14 mouse cellular contexts compared by ENCODE assay signal in the genomic region with DNA sequence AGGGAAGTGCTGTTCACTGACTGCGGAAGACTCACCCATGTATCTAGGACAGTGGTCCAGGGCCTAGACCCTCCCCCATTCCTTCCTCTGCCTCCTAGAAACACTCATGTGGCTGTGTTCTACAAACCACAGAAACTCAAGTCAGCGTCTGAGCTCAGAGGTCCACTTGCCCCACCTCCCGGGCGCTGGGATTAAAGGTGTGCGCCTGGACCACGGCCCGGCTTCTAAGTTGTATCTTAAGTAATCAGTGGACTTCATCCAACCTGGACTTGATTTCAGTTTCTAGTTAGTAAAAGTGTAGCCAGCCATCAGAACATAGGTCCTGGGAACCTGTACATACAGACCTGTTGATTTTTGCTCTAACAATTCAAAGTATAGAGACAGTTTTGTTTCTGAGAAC.
A peak's percentile ranks its signal among the peaks of the same experiment; 100 is the strongest.
DNase-seq lines count a peak whose midpoint lies in the region; TF ChIP-seq lines count a peak whose summit lies in the region.
"Had no signal": no experiment of that assay in that cellular context is flagged by ENCODE, and none has a peak within 500 bp of the region (broad histone marks: within the 10 kb centered on the region; RNA-seq: fewer than 3 reads in every experiment).

No protein-coding gene starts in this region.

- peaks cover 13% of the 10 kb centered on the region for H3K4me1 ChIP-seq in thymus, adult 2 months (replicated peaks; ENCODE audit: control insufficient read depth, insufficient read depth, low read length)

- WGBS in thymus, adult 2 months, result 68% methylated on average over 7 of the region's 7 CpGs

- H3K27me3 ChIP-seq in thymus, adult 2 months (ENCODE audit: control insufficient read depth, insufficient read depth, low read length), result no peaks in the 10 kb centered on the region
- H3K27me3 ChIP-seq: heart, embryonic 13.5 days; hindbrain, embryonic 12.5 days; neural tube, embryonic 12.5 days; Patski had no signal

- peak; percentile 23 for DNase-seq in thymus, postnatal 0 days (ENCODE audit: low spot score)
- DNase-seq in thymus, adult 18-20 months, result no peak
- DNase-seq in kidney, adult 8-10 months, result peak; percentile 56 to 58
- peak; percentile 22 for DNase-seq in lung, postnatal 10 days
- no peak for DNase-seq in right cerebral cortex, adult 2 months (ENCODE audit: low spot score in 2 of 2)
- no peak for DNase-seq in layer of hippocampus, postnatal 25 days (ENCODE audit: extremely low spot score in 1 of 2, low spot score in 1 of 2)
- no peak for DNase-seq in thymus, adult 2 months
- DNase-seq: gastrocnemius, postnatal 25 days had no signal

- H3K27ac ChIP-seq in thymus, adult 2 months (ENCODE audit: control insufficient read depth, insufficient read depth, low read length), result no peak overlapping the region
- H3K27ac ChIP-seq: hindbrain, embryonic 12.5 days; kidney, postnatal 0 days; left cerebral cortex, adult 2 months; neural tube, embryonic 12.5 days had no signal

- TF ChIP-seq POLR2A in thymus, adult 2 months (IDR thresholded peaks at IDR 0.05; ENCODE audit: control insufficient read depth, extremely low read depth, insufficient read depth, low read length, poor library complexity), result no peak

- no peak overlapping the region for H3K4me3 ChIP-seq in thymus, adult 2 months (ENCODE audit: control insufficient read depth, insufficient read depth, low read length)
- H3K4me3 ChIP-seq: heart, embryonic 13.5 days; hindbrain, embryonic 12.5 days; left cerebral cortex, adult 2 months; neural tube, embryonic 12.5 days had no signal

- no peak for TF ChIP-seq CTCF in thymus, adult 2 months (IDR thresholded peaks at IDR 0.05; ENCODE audit: borderline replicate concordance, control insufficient read depth, extremely low read depth, insufficient read depth, low read length, poor library complexity)

- no peaks in the 10 kb centered on the region for H3K36me3 ChIP-seq in thymus, adult 2 months (ENCODE audit: control insufficient read depth, insufficient read depth, low read length)
- H3K36me3 ChIP-seq: heart, embryonic 13.5 days; hindbrain, embryonic 12.5 days; neural tube, embryonic 12.5 days had no signal

Comparison
In these comparisons a context has a peak if more than half of its experiments do, and no peak if none do; other contexts are left out.
1. DNase-seq: peak in thymus, postnatal 0 days (single experiment), kidney, adult 8-10 months (2 of 2) and lung, postnatal 10 days (single experiment); none in thymus, adult 18-20 months (0 of 2), right cerebral cortex, adult 2 months (0 of 2), layer of hippocampus, postnatal 25 days (0 of 2) and thymus, adult 2 months (single experiment).